Mouse (Mus musculus): ENCODE measurements at regions not wholly inside any gene's neighbourhood (a gene's known extent, or its start where the extent isn't known, plus 50 kb on each side); places are given as distances from the start of the nearest gene placed in this dataset.

DNA sequence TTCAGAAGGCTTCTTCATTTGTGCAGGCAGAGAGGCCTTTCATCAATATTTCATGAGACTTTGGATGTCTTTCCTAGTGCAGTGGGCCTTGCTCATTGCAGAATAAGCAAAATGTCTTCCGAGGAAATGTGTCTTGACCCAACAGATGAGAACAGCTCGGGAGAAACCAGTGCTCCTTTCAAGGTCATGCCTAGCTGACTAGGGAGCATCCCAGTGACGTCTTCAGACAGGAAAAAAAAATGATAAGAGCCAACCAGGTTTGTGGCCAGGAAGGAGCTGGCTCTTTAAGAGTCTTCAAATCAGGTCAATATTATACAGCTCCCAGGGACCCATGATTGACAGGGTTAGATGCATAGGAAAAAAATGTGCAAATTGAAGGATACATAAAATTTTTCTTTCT, 224.9 kb upstream of the Sox11 start:
- WGBS: 22% methylated on average over 3 of the region's 3 CpGs
- Histone ChIP-seq H3K4me2 (ENCODE audit: low read length) (peak overlapping the region; percentile 28), H3K9ac (ENCODE audit: low read depth, low read length) (no peak overlapping the region)

GRCm38 (mm10) chr12:27565965-27566507, 223.7 kb upstream of the Sox11 start:
- peak; percentile 87 for ATAC-seq
- H3K36me3 ChIP-seq (ENCODE audit: control insufficient read depth, insufficient read depth, low read length): no peaks in the 10 kb centered on the region
- H3K4me3 ChIP-seq (ENCODE audit: low read depth, low read length): peak overlapping the region; percentile 8; the same call in 1 of the 2 replicates
- no peaks in the 10 kb centered on the region for H3K27me3 ChIP-seq (ENCODE audit: control insufficient read depth, insufficient read depth, low read depth, low read length)
- peak overlapping the region; percentile 98 for H3K27ac ChIP-seq (ENCODE audit: low read length)
- H3K4me1 ChIP-seq (ENCODE audit: control insufficient read depth, insufficient read depth, low read length): peaks cover 31% of the 10 kb centered on the region
- WGBS: 4% methylated on average over 8 of the region's 8 CpGs
- no peaks in the 10 kb centered on the region for H3K9me3 ChIP-seq (replicated peaks; ENCODE audit: control insufficient read depth, low read length, poor library complexity, severe bottlenecking)
- 0 out of 2 replicates have a peak overlapping the region, but pooled peaks have one; percentile 42 for H3K9ac ChIP-seq (ENCODE audit: low read depth, low read length)
- peak overlapping the region; percentile 52 for H3K4me2 ChIP-seq (ENCODE audit: low read length)

More for the DNA sequence above, 224.9 kb upstream of the Sox11 start:
- Histone ChIP-seq H3K36me3 (ENCODE audit: control insufficient read depth, insufficient read depth, low read length) (no peaks in the 10 kb centered on the region), H3K4me1 (ENCODE audit: control insufficient read depth, insufficient read depth, low read length) (peaks cover 31% of the 10 kb centered on the region), H3K27ac (ENCODE audit: low read length) (peak overlapping the region; percentile 98), H3K27me3 (ENCODE audit: control insufficient read depth, insufficient read depth, low read depth, low read length) (no peaks in the 10 kb centered on the region), H3K9me3 (replicated peaks; ENCODE audit: control insufficient read depth, low read length, poor library complexity, severe bottlenecking) (no peaks in the 10 kb centered on the region), H3K4me3 (ENCODE audit: low read depth, low read length) (no peak overlapping the region)
- no peak for ATAC-seq

GRCm38 (mm10) chr12:27564641-27565306, 222.4 kb upstream of the Sox11 start:
- no peaks in the 10 kb centered on the region for H3K9me3 ChIP-seq (replicated peaks; ENCODE audit: control insufficient read depth, low read length, poor library complexity, severe bottlenecking)
- H3K4me3 ChIP-seq (ENCODE audit: low read depth, low read length): no peak overlapping the region
- H3K27ac ChIP-seq (ENCODE audit: low read length): peak overlapping the region; percentile 98
- no peaks in the 10 kb centered on the region for H3K36me3 ChIP-seq (ENCODE audit: control insufficient read depth, insufficient read depth, low read length)
- ATAC-seq: 0 out of 2 replicates have a peak, but pooled peaks have one; percentile 56
- WGBS: 12% methylated on average over 5 of the region's 5 CpGs
- no peaks in the 10 kb centered on the region for H3K27me3 ChIP-seq (ENCODE audit: control insufficient read depth, insufficient read depth, low read depth, low read length)
- H3K9ac ChIP-seq (ENCODE audit: low read depth, low read length): no peak overlapping the region
- peaks cover 31% of the 10 kb centered on the region for H3K4me1 ChIP-seq (ENCODE audit: control insufficient read depth, insufficient read depth, low read length)
- H3K4me2 ChIP-seq (ENCODE audit: low read length): no peak overlapping the region

GRCm38 (mm10) chr12:27563900-27564299, 221.5 kb upstream of the Sox11 start:
- H3K4me1 ChIP-seq (ENCODE audit: control insufficient read depth, insufficient read depth, low read length): peaks cover 31% of the 10 kb centered on the region
- 0 out of 2 replicates have a peak overlapping the region, but pooled peaks have one; percentile 28 for H3K9ac ChIP-seq (ENCODE audit: low read depth, low read length)

DNA sequence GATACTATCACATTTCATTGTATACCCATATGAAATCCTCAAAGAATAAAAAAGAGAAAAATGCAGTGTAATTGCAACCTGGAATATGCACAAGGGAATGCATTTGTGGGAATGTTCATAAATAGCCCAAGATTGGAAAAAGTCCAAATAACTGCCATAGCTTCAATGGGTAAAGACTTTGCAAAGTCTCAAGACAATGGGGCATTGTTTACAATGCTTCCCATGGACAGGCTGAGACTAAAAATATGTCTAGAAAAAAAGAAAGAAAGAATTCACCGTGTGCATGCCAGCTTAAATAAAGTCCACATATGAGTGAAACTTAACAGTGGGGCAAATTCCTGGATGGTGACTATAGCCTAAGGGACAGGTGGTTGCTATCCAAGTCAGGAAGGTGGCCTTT, 210.4 kb upstream of the Sox11 start:
- Histone ChIP-seq H3K27ac (ENCODE audit: low read length) (no peak overlapping the region), H3K27me3 (ENCODE audit: control insufficient read depth, insufficient read depth, low read depth, low read length) (no peaks in the 10 kb centered on the region), H3K4me2 (ENCODE audit: low read length) (no peak overlapping the region), H3K9me3 (replicated peaks; ENCODE audit: control insufficient read depth, low read length, poor library complexity, severe bottlenecking) (no peaks in the 10 kb centered on the region), H3K4me3 (ENCODE audit: low read depth, low read length) (no peak overlapping the region), H3K9ac (ENCODE audit: low read depth, low read length) (no peak overlapping the region), H3K4me1 (ENCODE audit: control insufficient read depth, insufficient read depth, low read length) (no peaks in the 10 kb centered on the region), H3K36me3 (ENCODE audit: control insufficient read depth, insufficient read depth, low read length) (no peaks in the 10 kb centered on the region)
- no peak for ATAC-seq
- 54% methylated on average over 1 of the region's 1 CpGs for WGBS

More at GRCm38 (mm10) chr12:27563900-27564299, 221.5 kb upstream of the Sox11 start:
- Histone ChIP-seq H3K4me2 (ENCODE audit: low read length) (no peak overlapping the region), H3K4me3 (ENCODE audit: low read depth, low read length) (no peak overlapping the region), H3K27me3 (ENCODE audit: control insufficient read depth, insufficient read depth, low read depth, low read length) (no peaks in the 10 kb centered on the region), H3K36me3 (ENCODE audit: control insufficient read depth, insufficient read depth, low read length) (no peaks in the 10 kb centered on the region), H3K27ac (ENCODE audit: low read length) (peak overlapping the region; percentile 98), H3K9me3 (replicated peaks; ENCODE audit: control insufficient read depth, low read length, poor library complexity, severe bottlenecking) (no peaks in the 10 kb centered on the region)
- WGBS: 9% methylated on average over 3 of the region's 3 CpGs
- ATAC-seq: no peak

- Histone ChIP-seq H3K9ac (ENCODE audit: low read depth, low read length) (no peak overlapping the region), H3K4me2 (ENCODE audit: low read length) (no peak overlapping the region), H3K4me1 (ENCODE audit: control insufficient read depth, insufficient read depth, low read length) (peaks cover 16% of the 10 kb centered on the region), H3K9me3 (replicated peaks; ENCODE audit: control insufficient read depth, low read length, poor library complexity, severe bottlenecking) (no peaks in the 10 kb centered on the region), H3K27me3 (ENCODE audit: control insufficient read depth, insufficient read depth, low read depth, low read length) (no peaks in the 10 kb centered on the region), H3K27ac (ENCODE audit: low read length) (0 out of 2 replicates have a peak overlapping the region, but pooled peaks have one; percentile 1), H3K4me3 (ENCODE audit: low read depth, low read length) (no peak overlapping the region), H3K36me3 (ENCODE audit: control insufficient read depth, insufficient read depth, low read length) (no peaks in the 10 kb centered on the region)
- ATAC-seq: 0 out of 2 replicates have a peak, but pooled peaks have one; percentile 48
- WGBS: 16% methylated on average over 4 of the region's 4 CpGs
Measured at GRCm38 (mm10) chr12:27538210-27538609, 195.8 kb upstream of the Sox11 start.

DNA sequence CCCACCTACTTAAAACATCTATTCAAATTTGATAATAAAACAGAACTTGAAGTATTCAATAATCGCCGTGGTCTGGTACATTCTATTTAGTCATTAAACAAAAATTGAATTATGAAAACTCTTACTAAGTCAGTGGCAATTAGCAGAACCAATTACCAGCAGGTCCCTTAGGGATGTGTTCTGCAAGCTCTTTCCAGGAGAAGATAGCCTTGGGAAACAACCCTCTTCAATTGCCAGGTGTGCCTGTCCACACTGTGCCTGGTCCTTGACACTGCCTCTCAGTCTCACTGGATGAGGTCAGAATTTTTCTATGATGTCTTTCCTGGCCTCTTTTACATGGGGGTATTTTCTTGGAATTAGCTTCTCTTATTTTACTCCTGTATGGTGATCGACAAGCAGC, 195.1 kb upstream of the Sox11 start:
- Histone ChIP-seq H3K27ac (ENCODE audit: low read length) (no peak overlapping the region), H3K27me3 (ENCODE audit: control insufficient read depth, insufficient read depth, low read depth, low read length) (no peaks in the 10 kb centered on the region), H3K4me3 (ENCODE audit: low read depth, low read length) (no peak overlapping the region), H3K9ac (ENCODE audit: low read depth, low read length) (no peak overlapping the region), H3K4me1 (ENCODE audit: control insufficient read depth, insufficient read depth, low read length) (peaks cover 16% of the 10 kb centered on the region), H3K36me3 (ENCODE audit: control insufficient read depth, insufficient read depth, low read length) (no peaks in the 10 kb centered on the region), H3K9me3 (replicated peaks; ENCODE audit: control insufficient read depth, low read length, poor library complexity, severe bottlenecking) (no peaks in the 10 kb centered on the region), H3K4me2 (ENCODE audit: low read length) (no peak overlapping the region)
- 70% methylated on average over 3 of the region's 3 CpGs for WGBS
- no peak for ATAC-seq

- no peak for ATAC-seq
- Histone ChIP-seq H3K4me1 (ENCODE audit: control insufficient read depth, insufficient read depth, low read length) (peaks cover 16% of the 10 kb centered on the region), H3K27me3 (ENCODE audit: control insufficient read depth, insufficient read depth, low read depth, low read length) (no peaks in the 10 kb centered on the region), H3K27ac (ENCODE audit: low read length) (peak overlapping the region; percentile 57), H3K4me3 (ENCODE audit: low read depth, low read length) (no peak overlapping the region), H3K9me3 (replicated peaks; ENCODE audit: control insufficient read depth, low read length, poor library complexity, severe bottlenecking) (no peaks in the 10 kb centered on the region), H3K4me2 (ENCODE audit: low read length) (no peak overlapping the region), H3K9ac (ENCODE audit: low read depth, low read length) (no peak overlapping the region), H3K36me3 (ENCODE audit: control insufficient read depth, insufficient read depth, low read length) (no peaks in the 10 kb centered on the region)
- WGBS: 29% methylated on average over 9 of the region's 9 CpGs
Measured at GRCm38 (mm10) chr12:27537017-27537416, 194.6 kb upstream of the Sox11 start.

GRCm38 (mm10) chr12:27525604-27526003, 183.2 kb upstream of the Sox11 start:
- no peaks in the 10 kb centered on the region for H3K36me3 ChIP-seq (ENCODE audit: control insufficient read depth, insufficient read depth, low read length)
- no peak for ATAC-seq

More at GRCm38 (mm10) chr12:27525604-27526003, 183.2 kb upstream of the Sox11 start:
- H3K4me1 ChIP-seq (ENCODE audit: control insufficient read depth, insufficient read depth, low read length): no peaks in the 10 kb centered on the region
- WGBS: 58% methylated on average over 2 of the region's 2 CpGs
- H3K27ac ChIP-seq (ENCODE audit: low read length): no peak overlapping the region
- no peak overlapping the region for H3K4me2 ChIP-seq (ENCODE audit: low read length)
- no peak overlapping the region for H3K9ac ChIP-seq (ENCODE audit: low read depth, low read length)
- no peak overlapping the region for H3K4me3 ChIP-seq (ENCODE audit: low read depth, low read length)
- no peaks in the 10 kb centered on the region for H3K9me3 ChIP-seq (replicated peaks; ENCODE audit: control insufficient read depth, low read length, poor library complexity, severe bottlenecking)
- H3K27me3 ChIP-seq (ENCODE audit: control insufficient read depth, insufficient read depth, low read depth, low read length): no peaks in the 10 kb centered on the region
